Mouse (Mus musculus) stomach, postnatal 0 days (tissue): ENCODE measurements around the gene Vapa. TPM values are rescaled to one million over a fixed set of nuclear protein-coding genes. Genes with fewer than 3 reads are reported as not detected.

Source experiments
- ATAC-seq: fragments of 200-750 bp; cut with Nextera tagmentation; 2 replicates; pipeline ENCODE4 v1.8.0; 2017; ENCODE audit not compliant: low FRiP score, low TSS enrichment
- DNase-seq: peaks from one replicate; pipeline ENCODE4 v3.0.0-alpha.2; 2016; ENCODE audit warnings: low spot score
- H3K27ac ChIP-seq: fragments of 300-500 bp; sonication (generic); replicated peaks from 2 replicates; pipeline ENCODE4 v1.5.1; 2014; ENCODE audit warnings: mild to moderate bottlenecking, control low read depth
- H3K27me3 ChIP-seq: fragments of 300-500 bp; sonication (generic); 2 replicates; pipeline ENCODE4 v1.6.1; 2014; ENCODE audit warnings: low read length; ENCODE audit not compliant: control insufficient read depth, insufficient read depth
- H3K36me3 ChIP-seq: fragments of 300-500 bp; sonication (generic); 2 replicates; pipeline ENCODE4 v1.6.1; 2014; ENCODE audit warnings: low read length, mixed read lengths; ENCODE audit not compliant: control insufficient read depth, insufficient read depth
- H3K4me1 ChIP-seq: fragments of 300-500 bp; sonication (generic); replicated peaks from 2 replicates; pipeline ENCODE4 v1.6.1; 2014; ENCODE audit warnings: antibody characterized with exemption; ENCODE audit not compliant: control insufficient read depth, insufficient read depth
- H3K4me2 ChIP-seq: fragments of 300-500 bp; sonication (generic); replicated peaks from 2 replicates; pipeline ENCODE4 v1.6.1; 2014; ENCODE audit warnings: low read depth, mild to moderate bottlenecking, control low read depth, moderate library complexity
- H3K4me3 ChIP-seq: fragments of 300-500 bp; sonication (generic); 2 replicates; pipeline ENCODE4 v1.5.1; 2014; ENCODE audit warnings: low read depth, low read length, control low read depth
- H3K9ac ChIP-seq: fragments of 300-500 bp; sonication (generic); 2 replicates; pipeline ENCODE4 v1.6.1; 2014; ENCODE audit warnings: mild to moderate bottlenecking, low read length, control low read depth, mixed read lengths
- H3K9me3 ChIP-seq: fragments of 300-500 bp; sonication (generic); 2 replicates; pipeline ENCODE4 v1.6.1; 2016; ENCODE audit warnings: low read length; ENCODE audit not compliant: control insufficient read depth
- CTCF ChIP-seq: IDR thresholded peaks from 2 replicates; pipeline ENCODE4 v1.5.1; 2016; ENCODE audit warnings: antibody characterized with exemption, low read depth, mild to moderate bottlenecking, moderate library complexity
- EP300 ChIP-seq: optimal IDR thresholded peaks from 2 replicates; pipeline ENCODE3; 2016; ENCODE audit warnings: antibody characterized with exemption
- WGBS: fragments of 180-500 bp; shearing (Covaris S2); extraction: QIAGEN DNeasy Blood & Tissue Kit; methylation state at CpG from one replicate; pipeline ENCODE4 v1.1.7; 2014; 5-methylcytosine and 5-hydroxymethylcytosine counted together
- polyA plus RNA-seq: library from polyadenylated mRNA; unstranded; fragments of >200 nt; fragmentation: Nextera tagmentation; extraction: Ambion mirVana; gene quantifications from 2 replicates; pipeline ENCODE4 v1.2.1, GENCODE M21; 2015

Vapa gene
- polyA plus RNA-seq, result 203 and 210 TPM in 2 replicates

GRCm38 (mm10) chr17:65613463-65614412, at the start of gene Vapa:
Gene Vapa, minus strand, starts transcription at chr17:65613555.
- peak; percentile 95 for ATAC-seq
- no peak for TF ChIP-seq CTCF
- peak; percentile 56 for TF ChIP-seq EP300
- WGBS, result under 1% methylated on average over 80 of the region's 85 CpGs

GRCm38 (mm10) chr17:65662662-65663061, 49.3 kb upstream of the Vapa start:
- no peak overlapping the region for H3K9ac ChIP-seq
- TF ChIP-seq CTCF, result no peak
- no peak overlapping the region for H3K4me3 ChIP-seq
- no peaks in the 10 kb centered on the region for H3K36me3 ChIP-seq
- WGBS, result 68% methylated on average over 3 of the region's 3 CpGs
- H3K4me1 ChIP-seq, result no peaks in the 10 kb centered on the region
- H3K9me3 ChIP-seq, result no peaks in the 10 kb centered on the region
- no peak overlapping the region for H3K4me2 ChIP-seq
- H3K27me3 ChIP-seq, result no peaks in the 10 kb centered on the region
- ATAC-seq (no peak), DNase-seq (no peak)
- H3K27ac ChIP-seq, result no peak overlapping the region; the same call in 1 of the 2 replicates

More at GRCm38 (mm10) chr17:65613463-65614412, at the start of gene Vapa:
- Histone ChIP-seq H3K36me3 (no peaks in the 10 kb centered on the region), H3K9ac (peak within 1 kb of the TSS; percentile 97), H3K27me3 (no peaks in the 10 kb centered on the region), H3K27ac (peak within 1 kb of the TSS; percentile 99), H3K9me3 (no peaks in the 10 kb centered on the region), H3K4me3 (peak within 1 kb of the TSS; percentile 100), H3K4me1 (peaks cover 5% of the 10 kb centered on the region; the same call in 1 of the 2 replicates), H3K4me2 (peak within 1 kb of the TSS; percentile 66)
- peak; percentile 98 for DNase-seq

- Histone ChIP-seq H3K36me3 (no peaks in the 10 kb centered on the region), H3K9me3 (no peaks in the 10 kb centered on the region), H3K9ac (no peak overlapping the region), H3K4me3 (no peak overlapping the region), H3K4me1 (no peaks in the 10 kb centered on the region), H3K27ac (no peak overlapping the region), H3K4me2 (no peak overlapping the region), H3K27me3 (no peaks in the 10 kb centered on the region)
- ATAC-seq (no peak), DNase-seq (no peak)
- 46% methylated on average over 2 of the region's 2 CpGs for WGBS
- TF ChIP-seq EP300 (no peak), CTCF (no peak)
Measured at GRCm38 (mm10) chr17:65658416-65658815, 45.1 kb upstream of the Vapa start.

- H3K27ac ChIP-seq, result no peak overlapping the region
- no peak overlapping the region for H3K9ac ChIP-seq
- TF ChIP-seq CTCF, result no peak
- H3K27me3 ChIP-seq, result no peaks in the 10 kb centered on the region
- no peaks in the 10 kb centered on the region for H3K36me3 ChIP-seq
- WGBS, result 64% methylated on average over 9 of the region's 9 CpGs
- H3K4me3 ChIP-seq, result no peak overlapping the region
- no peaks in the 10 kb centered on the region for H3K9me3 ChIP-seq
- no peak for DNase-seq
- H3K4me2 ChIP-seq, result no peak overlapping the region
- no peaks in the 10 kb centered on the region for H3K4me1 ChIP-seq
- no peak for ATAC-seq
Measured at GRCm38 (mm10) chr17:65657958-65658357, 44.6 kb upstream of the Vapa start.

- no peak for TF ChIP-seq EP300
- no peak for TF ChIP-seq CTCF
- Histone ChIP-seq H3K27ac (no peak overlapping the region), H3K27me3 (no peaks in the 10 kb centered on the region), H3K4me1 (no peaks in the 10 kb centered on the region), H3K36me3 (no peaks in the 10 kb centered on the region), H3K9ac (no peak overlapping the region), H3K4me2 (no peak overlapping the region), H3K4me3 (no peak overlapping the region), H3K9me3 (no peaks in the 10 kb centered on the region)
- 87% methylated on average over 6 of the region's 6 CpGs for WGBS
- no peak for ATAC-seq
- DNase-seq, result no peak
Measured at GRCm38 (mm10) chr17:65656731-65657130, 43.4 kb upstream of the Vapa start.

GRCm38 (mm10) chr17:65656076-65656475, 42.7 kb upstream of the Vapa start:
- Histone ChIP-seq H3K27ac (no peak overlapping the region), H3K9me3 (no peaks in the 10 kb centered on the region), H3K27me3 (no peaks in the 10 kb centered on the region), H3K4me2 (no peak overlapping the region), H3K9ac (no peak overlapping the region), H3K36me3 (no peaks in the 10 kb centered on the region), H3K4me1 (no peaks in the 10 kb centered on the region), H3K4me3 (no peak overlapping the region)
- no peak for DNase-seq
- no peak for TF ChIP-seq EP300
- no peak for TF ChIP-seq CTCF
- WGBS, result 82% methylated on average over 8 of the region's 8 CpGs
- ATAC-seq, result no peak
